Mouse (Mus musculus) cerebellum, adult 8-10 months (tissue): Measurements from ENCODE around the gene Ptges3l.
"Not testable (repeated sequence)": the region's sequence is repeated elsewhere in the genome, so short reads cannot be mapped to it uniquely, and the experiment has no call there.

Experiments used
- DNase-seq: peaks from one replicate; pipeline ENCODE4 v3.0.0; 2022

Ptges3l gene

GRCm38 (mm10) chr11:101455627-101456026, 30.5 kb upstream of the Ptges3l start:
- no peak for DNase-seq

- no peak for DNase-seq
Measured at GRCm38 (mm10) chr11:101454702-101455101, 29.6 kb upstream of the Ptges3l start.

- DNase-seq: no peak
Measured at GRCm38 (mm10) chr11:101452093-101452774, 27.1 kb upstream of the Ptges3l start.

- no peak for DNase-seq
Measured at GRCm38 (mm10) chr11:101451536-101451935, 26.4 kb upstream of the Ptges3l start.

- DNase-seq: no peak
Measured at GRCm38 (mm10) chr11:101450394-101450793, 25.3 kb upstream of the Ptges3l start.

GRCm38 (mm10) chr11:101449596-101449995, 24.5 kb upstream of the Ptges3l start:
- not testable (repeated sequence) for DNase-seq

GRCm38 (mm10) chr11:101448899-101449298, 23.8 kb upstream of the Ptges3l start:
- DNase-seq: no peak

- DNase-seq: no peak
Measured at GRCm38 (mm10) chr11:101448274-101448746, 23.2 kb upstream of the Ptges3l start, which contains the start of gene Ifi35. Gene Ifi35 (plus strand): TSS chr11:101448407.

- DNase-seq: no peak
Measured at GRCm38 (mm10) chr11:101447786-101448185, 22.7 kb upstream of the Ptges3l start.

GRCm38 (mm10) chr11:101446860-101447259, 21.7 kb upstream of the Ptges3l start:
- DNase-seq: not testable (repeated sequence)

- no peak for DNase-seq
Measured at GRCm38 (mm10) chr11:101446319-101446718, 21.2 kb upstream of the Ptges3l start.

- no peak for DNase-seq
Measured at GRCm38 (mm10) chr11:101442760-101443159, 17.6 kb upstream of the Ptges3l start.

- DNase-seq: peak; percentile 97
Measured at GRCm38 (mm10) chr11:101442127-101442693, 17.1 kb upstream of the Ptges3l start, which contains the start of gene Rpl27. Gene Rpl27 (plus strand): TSS chr11:101442298.

- DNase-seq: peak; percentile 29
Measured at GRCm38 (mm10) chr11:101441450-101442126, 16.5 kb upstream of the Ptges3l start.

- DNase-seq: not testable (repeated sequence)
Measured at GRCm38 (mm10) chr11:101438006-101438405, 12.9 kb upstream of the Ptges3l start.

GRCm38 (mm10) chr11:101436916-101437315, 11.8 kb upstream of the Ptges3l start:
- DNase-seq: no peak

GRCm38 (mm10) chr11:101435831-101436230, 10.7 kb upstream of the Ptges3l start:
- DNase-seq: no peak

GRCm38 (mm10) chr11:101433396-101433795, 8.3 kb upstream of the Ptges3l start:
- peak; percentile 47 for DNase-seq

- no peak for DNase-seq
Measured at GRCm38 (mm10) chr11:101431327-101431726, 6.2 kb upstream of the Ptges3l start.

GRCm38 (mm10) chr11:101426165-101426564, 1.0 kb upstream of the Ptges3l start:
- no peak for DNase-seq

- no peak for DNase-seq
Measured at GRCm38 (mm10) chr11:101424105-101424851, 855 bp downstream of the Ptges3l start, which contains the start of gene Gm27029. Gene Gm27029 (minus strand): TSS chr11:101424796.

- DNase-seq: no peak
Measured at GRCm38 (mm10) chr11:101420148-101420547, 5.0 kb downstream of the Ptges3l start.

GRCm38 (mm10) chr11:101419610-101420009, 5.5 kb downstream of the Ptges3l start:
- DNase-seq: no peak
